Mouse (Mus musculus) monocyte, adult 2 months (primary cell): ENCODE measurements around the gene Gpatch2.

ENCODE experiments used
- DNase-seq, 2 experiments: peaks; one replicate each; pipeline ENCODE4 v3.0.0; 2022; ENCODE audit warnings: low spot score in 2 of 2, low read depth in 1 of 2

Gpatch2 gene

DNA sequence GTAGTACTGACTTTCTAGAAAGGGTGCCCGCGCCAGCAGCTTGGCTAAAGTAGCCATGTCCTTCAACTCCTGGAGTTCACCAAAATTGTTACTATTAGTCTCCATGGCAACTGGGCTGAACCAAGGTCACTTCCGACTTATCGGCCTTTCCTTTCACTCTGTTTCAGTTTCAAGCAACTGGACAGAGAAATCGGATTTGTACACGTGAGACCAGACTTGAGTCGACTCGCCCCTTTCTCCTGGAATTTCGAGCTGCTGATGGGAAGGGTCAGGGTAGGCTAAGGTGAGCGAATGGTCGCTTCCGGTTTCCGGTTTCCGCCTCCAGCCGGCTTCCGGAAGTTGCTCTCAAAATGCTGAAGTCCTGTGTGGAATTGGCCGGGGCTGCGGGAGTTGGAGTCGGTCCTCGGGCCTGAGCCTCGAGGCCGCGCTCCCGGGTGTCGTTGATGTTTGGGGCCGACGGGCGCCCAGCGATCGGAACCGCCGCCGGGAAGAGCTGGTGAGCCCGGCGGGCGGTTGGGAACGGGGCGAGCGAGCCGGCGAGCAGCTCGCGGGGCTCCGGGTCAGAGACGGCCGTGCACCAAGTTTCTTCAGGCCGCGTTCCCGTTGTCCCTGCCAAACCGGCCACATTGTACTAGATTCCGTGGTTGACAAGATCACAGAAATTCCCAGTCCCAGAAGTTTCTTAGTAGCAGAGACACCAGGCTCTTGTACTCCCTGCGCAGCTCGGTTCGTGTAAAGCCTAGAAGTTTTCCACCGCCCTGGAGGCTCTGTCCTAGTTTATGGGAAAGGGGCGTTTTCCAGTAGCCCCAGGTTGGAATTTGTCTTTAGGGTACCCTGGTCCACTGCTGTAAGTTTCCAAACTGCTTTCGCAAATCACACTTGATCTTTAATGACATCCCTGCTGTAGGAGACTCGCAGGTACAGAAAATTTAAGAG, at the start of gene Gpatch2, which contains the start of gene Spata17:
TSS of gene Gpatch2 (plus strand) at position 328 of the 936 bp plus-strand sequence.
TSS of gene Spata17 (minus strand) at position 285 of the 936 bp plus-strand sequence.
- peak; percentile 17 to 59 for DNase-seq

DNA sequence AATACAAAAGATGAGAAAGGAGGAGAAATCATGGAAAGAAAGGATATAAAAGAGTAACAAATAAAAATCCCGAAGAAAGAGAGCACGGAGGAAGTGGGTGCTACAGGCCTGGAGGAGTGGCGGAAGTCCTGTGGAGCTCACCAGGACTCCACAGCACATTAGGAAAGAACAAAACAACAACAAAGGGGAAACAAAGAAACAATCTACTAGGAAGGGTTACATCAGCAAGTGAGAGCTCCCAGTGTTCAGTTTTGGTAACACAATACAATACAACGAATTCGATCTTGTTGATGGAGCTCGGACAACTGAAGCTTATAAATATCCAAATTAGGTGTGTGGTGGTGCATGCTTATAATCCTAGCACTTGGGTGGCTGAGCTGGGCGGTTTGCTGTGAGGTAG, 45.7 kb upstream of the Gpatch2 start:
- no peak for DNase-seq

DNA sequence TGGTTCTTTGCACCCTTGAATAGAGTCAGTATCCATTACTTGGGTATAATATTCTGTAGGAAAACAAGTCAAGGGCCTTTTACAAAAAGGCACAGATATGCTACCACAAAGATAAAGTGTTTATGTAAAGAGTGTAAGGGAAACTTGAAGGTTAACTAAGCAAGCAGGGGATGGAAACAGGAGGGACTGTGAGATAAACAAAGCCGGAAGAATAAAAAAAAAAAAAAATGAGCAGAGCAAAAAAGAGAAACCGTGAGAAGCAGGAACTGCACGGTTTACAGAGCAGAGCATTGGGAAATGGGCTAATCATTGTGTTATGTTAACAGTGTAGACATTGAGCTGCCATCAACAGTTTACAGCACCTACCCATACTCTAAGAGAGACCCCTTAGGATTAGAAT, 44.9 kb upstream of the Gpatch2 start:
- DNase-seq, result no peak

DNA sequence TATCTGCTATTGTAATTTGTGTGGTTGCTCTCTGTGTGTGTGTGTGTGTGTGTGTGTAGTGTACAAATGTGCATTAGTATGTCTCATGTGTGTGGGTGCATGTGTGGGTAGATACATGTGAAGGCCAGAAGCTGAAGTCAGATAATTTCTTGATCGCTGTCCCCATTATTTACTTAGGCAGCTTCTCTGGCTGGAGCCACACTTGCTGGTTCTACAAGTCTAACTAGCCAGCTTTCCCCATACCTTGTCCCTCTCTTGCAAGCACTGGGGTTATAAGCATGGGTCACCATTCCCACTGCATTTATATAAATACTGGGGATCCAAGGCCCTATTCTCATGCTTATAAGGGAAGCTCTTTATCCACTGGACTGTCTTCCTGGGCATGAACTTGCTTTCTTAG, 39.3 kb upstream of the Gpatch2 start:
- DNase-seq, result no peak

DNA sequence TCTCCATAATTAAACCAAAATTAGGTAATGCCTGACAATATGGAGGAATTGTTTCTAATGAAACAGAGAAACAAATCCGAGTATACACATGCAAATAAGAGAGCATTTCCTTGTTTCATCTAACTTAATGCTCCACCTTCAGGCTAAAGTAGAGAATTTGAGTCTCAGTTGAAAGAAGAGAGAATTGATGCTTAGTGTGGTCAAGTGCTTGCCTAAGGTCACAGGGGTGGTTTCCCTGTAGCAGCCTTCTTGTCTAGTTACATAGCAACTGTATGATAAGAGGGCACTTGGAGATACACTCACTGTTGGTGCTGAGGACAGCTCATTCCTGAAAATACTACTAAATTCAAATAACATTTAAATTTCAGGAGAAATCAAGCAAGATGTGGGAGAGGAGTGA, 36.8 kb upstream of the Gpatch2 start:
- DNase-seq, result no peak

DNA sequence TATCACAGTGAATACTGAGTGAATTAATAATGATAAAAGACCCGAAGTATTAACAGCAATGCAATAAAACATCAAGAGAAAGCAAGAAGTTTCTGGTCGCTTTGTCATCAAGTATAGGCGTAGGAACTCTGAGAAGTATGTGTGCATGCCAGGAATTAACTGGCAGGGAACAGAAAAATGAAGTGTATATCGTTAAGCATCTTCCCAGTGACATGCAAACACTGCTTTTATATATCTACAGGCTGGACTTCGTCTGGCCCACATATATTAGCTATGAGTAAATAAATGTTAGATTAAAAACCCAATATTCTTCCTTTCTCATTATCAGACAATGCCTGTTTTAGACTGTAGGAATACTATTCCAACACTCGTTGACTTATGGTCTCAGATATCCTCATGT, 9.8 kb upstream of the Gpatch2 start:
- DNase-seq, result no peak

DNA sequence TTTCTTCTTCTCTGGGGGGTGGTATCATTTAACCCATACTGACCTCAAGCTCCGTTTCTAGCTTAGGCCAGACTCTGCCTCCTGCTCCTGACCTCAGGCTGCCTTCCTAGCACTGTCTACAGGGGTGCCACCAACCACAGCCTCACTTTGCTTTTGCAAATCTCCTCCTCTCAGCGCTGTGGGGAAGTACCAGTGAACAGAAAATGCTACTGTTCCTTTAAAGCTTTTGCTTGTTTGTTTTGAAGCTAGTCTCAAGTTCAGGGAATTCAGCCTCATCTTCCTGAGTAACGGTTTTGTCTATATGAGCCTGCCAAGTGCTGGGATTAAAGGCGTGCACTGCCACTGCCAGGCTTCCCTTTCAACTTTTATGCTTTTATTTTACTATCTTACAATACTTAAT, 5.8 kb upstream of the Gpatch2 start:
- DNase-seq, result no peak

DNA sequence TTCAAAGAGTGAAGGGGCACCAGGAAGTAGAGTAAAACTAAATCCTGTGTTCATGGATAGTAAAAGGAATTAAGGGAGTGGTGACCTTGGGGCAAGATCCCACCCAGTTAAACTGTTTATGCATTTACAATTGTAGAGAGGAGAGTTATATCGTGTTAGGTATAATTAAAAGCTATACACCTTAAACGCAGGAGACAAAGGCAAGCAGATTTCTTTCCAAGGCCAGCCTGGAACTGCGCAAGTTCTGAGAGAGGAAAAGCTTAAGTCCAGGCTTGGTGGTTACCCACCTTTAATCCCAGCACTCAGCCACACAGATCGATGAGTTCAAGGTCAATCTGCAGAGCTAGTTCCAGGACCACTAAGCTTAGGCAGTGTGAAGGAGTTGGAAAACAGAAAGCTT, 4.6 kb upstream of the Gpatch2 start:
- no peak for DNase-seq

DNA sequence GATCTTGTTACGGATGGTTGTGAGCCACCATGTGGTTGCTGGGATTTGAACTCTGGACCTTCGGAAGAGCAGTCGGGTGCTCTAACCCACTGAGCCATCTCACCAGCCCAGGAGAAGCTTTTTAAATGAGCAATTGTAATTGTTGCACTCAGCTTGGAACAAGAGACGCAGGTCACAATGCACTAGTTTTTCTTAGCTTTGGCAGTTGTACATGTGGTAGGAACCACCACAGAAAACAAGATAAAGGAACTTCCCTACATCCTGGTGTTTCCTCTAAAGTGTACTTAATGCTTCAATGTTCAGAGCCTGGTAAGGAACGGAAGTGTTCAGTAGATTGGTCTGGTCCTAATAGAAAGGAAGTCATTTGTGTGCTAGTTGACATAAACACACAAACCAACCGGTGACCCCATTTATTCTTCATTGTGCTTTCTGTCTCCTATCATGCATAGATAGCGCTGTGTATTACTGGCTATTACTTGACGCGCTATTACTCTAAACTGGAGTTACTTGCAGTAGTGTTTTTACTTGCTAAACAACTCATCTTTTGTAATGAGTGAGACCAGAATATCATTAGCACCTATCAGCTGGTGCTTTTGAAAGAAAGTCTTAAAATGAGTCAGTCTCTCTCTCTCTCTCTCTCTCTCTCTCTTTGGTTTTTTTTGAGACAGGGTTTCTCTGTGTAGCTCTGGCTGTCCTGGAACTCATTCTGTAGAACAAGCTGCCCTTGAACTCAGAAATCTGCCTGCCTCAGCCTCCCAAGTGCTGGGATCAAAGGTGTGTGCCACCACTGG, 1.5 kb downstream of the Gpatch2 start:
- DNase-seq, result no peak

DNA sequence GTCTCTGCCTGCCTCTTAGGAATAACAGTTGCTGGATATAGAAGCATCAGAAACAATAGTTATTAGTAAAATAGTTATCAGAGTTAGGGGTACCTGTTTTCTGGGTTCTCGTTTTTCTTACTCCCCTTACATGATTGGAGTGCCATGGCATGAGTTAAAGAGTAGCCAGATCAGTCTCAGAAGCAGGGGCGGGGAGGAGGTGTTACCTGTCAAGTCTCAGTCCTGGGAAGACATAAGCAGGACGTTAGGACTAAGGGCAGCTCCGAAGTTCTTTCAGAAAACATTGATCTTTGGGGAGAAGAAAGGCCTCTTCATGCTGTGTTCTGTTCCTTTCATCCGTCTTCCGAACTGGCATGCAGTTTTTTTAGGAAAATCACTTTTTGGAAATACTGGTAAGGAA, 5.4 kb downstream of the Gpatch2 start:
- no peak for DNase-seq

DNA sequence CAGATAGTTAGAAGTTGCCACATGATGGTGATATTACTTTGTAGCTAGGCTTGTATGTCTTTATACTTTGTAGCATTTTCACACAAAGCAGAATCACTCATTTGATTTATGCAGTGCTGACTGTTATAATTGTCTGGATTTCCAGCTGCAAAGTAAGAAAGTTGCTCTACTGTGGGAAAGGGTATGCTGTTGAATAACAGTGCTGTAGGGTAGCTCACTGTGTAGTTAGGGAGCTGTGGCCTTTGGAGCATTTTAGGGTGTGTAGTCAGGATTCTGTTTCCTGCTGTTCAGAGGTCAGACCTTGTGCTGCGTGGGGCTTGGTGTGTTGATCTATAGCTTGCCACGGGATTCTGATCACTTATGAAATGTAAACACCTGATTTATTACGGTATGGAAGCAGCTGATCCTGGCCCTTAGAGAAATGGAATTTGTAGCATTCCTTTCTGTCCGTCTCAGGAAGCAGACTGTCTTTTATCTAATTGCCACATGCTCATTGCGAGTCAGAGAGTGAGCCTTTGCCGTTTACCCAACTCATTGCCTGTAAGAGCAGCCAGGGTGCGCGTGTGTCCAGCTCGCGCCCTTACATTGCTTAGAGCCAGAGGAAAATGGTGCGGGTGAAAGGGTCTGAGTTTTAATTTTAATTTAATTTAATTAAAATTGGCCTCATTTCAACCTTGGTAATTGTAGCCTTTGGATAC, 11.2 kb downstream of the Gpatch2 start:
- DNase-seq, result no peak

DNA sequence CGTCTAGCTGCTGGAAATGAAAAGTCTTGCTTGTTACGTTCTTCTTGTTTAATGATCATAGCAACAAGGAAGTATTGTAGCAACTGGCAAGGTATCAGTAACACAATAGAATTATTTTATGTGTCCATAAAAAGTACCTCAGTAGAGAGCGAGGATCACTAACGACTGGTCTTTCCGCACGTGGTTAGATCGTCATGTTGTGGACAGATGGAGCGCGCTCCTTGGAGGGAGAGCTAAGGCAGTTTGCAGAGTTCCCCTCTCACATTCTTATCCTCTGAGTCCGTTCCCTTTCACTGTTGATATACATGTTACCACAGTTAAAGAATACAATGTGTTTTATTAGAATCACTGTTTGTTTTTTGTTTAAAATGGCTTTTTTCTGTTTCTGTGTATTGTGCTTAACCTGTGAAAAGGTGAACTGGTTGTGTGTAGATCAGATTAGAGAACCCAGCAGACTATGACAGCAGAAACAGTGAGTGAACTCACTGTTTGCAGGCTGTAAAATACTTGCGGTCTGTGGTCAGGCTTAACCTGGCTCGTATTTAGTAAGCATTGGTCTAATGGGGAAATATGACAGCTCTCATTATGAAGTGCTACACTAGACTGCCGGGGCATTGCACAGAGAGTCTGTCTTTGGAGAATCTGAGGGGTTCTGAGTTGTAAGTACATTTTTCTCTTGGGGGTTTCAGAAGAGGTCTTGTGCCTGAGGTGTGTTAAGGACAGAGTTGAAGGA, 13.3 kb downstream of the Gpatch2 start:
- DNase-seq, result no peak

DNA sequence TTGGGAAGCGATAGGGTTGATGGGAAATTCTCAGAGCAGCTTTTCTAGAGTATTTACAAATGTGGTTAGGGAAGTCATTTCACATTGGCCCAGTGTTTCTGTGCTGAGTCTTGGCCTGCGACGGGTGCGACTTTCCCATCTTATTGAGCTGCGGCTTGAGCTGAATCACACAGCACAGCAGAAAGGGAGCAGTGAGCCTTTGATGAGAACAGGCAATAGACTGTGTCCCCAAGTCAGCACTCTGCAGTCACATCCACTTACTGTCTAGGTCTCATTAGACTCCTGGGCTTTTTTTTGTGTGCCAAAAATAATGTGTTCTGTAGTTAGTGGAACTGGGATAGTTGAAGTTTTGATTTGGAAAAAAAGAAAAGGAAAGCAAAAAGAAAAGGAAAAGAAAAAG, 14.9 kb downstream of the Gpatch2 start:
- no peak for DNase-seq

DNA sequence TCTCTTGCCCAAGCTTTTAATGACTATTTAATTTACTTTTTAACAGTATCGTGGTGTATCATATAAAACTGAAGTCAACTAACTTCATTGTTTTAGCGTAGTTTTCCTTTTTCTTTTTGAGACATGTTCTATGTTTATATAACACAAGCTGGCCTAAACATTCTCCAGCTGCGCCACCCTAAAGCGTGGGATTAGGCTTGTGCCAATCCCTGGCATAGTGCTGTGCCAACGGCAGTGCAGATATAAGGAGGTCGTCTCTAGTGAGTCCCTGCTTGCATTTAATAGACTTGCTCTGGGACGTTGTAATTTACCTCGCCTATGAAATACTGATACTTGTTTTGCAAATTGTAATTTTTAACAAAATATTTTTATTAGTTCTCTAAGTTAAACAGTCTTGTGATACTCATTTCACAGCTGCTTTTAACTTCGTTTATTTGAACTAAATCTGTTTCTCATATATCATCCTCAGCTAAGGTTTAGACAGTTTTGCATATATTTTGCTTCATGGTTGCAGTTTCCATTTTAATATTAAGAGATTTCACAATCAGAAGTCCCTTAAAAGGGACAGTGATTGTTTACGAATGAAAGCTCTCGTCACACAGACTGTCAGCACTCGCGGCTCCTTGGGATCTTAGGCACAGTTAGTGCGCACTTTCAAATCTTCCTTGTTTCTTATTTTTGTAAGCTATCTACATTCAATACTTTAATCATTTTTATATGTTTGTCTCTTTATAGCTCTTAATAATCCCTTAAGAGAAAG, 17.1 kb downstream of the Gpatch2 start:
- DNase-seq, result no peak

DNA sequence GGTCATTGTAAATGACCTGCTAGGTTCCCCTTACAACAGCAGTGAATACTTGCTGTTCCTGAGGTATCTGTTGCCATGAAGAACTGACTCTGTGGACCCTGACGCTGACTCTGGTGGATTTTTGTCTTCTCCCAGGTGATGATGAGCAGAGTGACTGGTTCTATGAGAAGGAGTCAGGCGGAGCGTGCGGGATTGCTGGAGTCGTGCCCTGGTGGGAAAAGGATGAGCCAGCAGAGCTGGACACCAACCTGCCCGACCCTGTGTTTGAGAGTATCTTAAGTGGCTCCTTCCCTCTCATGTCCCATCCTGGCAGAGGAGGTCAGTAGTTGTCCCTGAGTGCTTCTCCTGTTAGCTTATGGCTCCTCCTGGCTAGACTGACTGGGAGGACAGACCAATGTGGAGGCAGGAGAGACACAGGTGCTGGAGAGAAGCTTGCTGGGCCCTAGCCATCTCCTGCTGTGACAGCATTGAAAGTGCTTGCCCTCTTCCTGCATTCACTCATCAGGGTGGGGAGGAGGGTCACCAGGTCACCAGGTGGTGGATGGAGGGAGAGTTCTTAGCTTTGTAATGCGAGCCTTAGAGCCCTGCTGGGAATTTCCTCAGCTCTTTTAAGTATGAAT, 17.8 kb downstream of the Gpatch2 start:
- no peak for DNase-seq

DNA sequence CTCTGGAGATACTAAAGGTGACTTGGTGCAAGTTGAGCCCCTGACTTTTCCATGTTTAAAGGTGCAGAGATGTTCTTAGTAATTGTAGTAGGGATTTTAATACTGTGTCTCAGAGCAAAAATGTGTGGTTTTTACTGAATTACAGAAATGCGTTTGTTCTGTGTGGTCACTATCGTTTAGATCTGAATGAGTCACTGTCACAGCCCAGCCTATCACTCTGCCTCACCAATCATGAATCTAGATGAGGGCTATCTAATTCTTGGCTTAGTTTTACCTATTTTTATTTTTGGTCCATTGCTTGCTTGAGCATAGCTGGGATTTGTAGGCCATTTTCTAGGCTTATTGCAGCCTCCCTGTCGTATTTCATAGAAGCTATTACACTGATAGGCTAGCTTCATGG, 19.9 kb downstream of the Gpatch2 start:
- DNase-seq, result no peak

DNA sequence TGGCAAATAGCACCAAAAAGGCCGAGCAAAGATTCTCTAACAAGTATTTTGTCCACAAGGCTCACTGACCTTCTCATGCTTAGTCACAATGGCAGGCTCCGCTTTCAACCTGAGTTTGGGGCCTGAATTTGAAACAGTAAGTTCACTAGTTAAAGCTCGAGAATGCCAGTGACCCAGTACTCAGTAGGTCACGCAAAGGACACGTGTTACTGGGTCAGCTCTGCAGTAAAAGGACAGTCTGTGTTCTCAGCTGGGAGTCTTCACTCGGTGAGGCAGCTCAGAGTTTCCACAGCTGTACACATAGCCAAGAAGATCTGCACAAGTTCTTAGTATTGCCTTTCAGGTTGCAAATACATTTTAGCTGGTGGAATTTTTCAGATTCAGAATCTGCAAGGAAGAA, 21.0 kb downstream of the Gpatch2 start:
- no peak for DNase-seq

DNA sequence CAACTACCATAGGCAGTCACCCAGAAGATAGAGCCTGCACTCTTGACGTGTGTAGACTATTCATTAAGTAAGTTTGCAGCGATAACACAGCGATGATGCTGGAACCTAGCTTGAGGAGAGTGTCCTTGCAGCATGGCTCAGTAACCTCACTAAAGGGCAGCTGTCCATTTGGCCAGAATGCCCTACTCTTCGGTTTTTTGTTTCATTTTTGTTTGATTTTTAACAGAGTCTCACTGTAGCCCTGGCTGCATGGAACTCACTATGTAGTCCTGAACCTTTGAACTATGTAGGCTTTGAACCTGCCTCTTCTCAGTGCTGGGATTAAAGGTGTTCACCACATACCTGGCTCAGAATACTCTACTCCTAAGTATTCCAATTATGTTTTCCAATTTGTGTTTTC, 22.8 kb downstream of the Gpatch2 start:
- no peak for DNase-seq

DNA sequence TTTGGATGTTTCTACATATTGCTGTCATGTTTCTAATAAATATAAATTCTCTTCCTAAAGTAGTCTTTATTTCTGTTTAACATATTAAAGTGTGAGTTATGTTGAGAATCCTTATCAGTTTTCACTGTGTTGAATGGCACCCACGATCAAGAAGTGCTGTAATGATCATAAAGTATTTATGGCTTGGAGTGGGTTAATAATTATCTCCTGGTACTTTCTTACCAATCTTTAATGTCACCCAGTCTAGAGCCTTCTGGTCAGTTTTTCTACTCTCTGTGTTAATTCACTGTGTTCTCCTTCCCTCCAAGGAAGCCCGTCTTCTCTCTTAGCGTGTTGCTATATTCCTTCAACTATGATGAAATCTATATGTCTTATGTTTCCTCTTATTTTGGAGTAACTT, 25.0 kb downstream of the Gpatch2 start:
- DNase-seq, result no peak

DNA sequence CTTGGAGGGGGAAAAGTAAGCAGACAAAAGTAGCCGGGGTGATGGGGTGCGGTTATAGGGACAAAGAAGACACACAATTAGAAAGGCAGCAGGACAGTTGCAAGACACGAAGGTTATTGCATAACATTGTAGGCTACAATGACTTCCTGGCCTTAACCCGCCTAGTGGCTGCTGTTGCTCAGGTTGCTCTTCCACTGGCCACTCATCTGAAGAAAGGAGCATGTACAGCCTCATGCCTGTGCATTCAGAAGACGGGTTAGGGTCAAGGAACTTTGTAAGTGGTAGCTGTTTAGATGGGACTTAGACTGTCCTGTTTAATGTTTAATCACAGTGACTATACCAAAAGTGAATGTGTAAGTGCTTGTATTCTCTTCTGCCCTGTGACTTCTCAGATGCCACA, 26.0 kb downstream of the Gpatch2 start:
- no peak for DNase-seq
